Mouse (Mus musculus): Measurements from ENCODE around the gene Dnah5. TPM values are rescaled to one million over a fixed set of nuclear protein-coding genes. Genes with fewer than 3 reads are reported as not detected.

Dnah5 gene
- total and polyA plus RNA-seq, 2 experiments from 2014 or later, result 0.24 to 2.0 TPM

GRCm38 (mm10) chr15:28299438-28299837, 95.9 kb downstream of the Dnah5 start:
- ATAC-seq (no peak), DNase-seq (no peak)
- H3K4me2 ChIP-seq (ENCODE audit: low read depth), result no peak overlapping the region
- H3K27ac ChIP-seq (ENCODE audit: low read depth, low read length), result no peak overlapping the region
- WGBS, result 94% methylated on average over 4 of the region's 4 CpGs
- no peaks in the 10 kb centered on the region for H3K9me3 ChIP-seq (ENCODE audit: low read length)
- TF ChIP-seq CTCF (IDR thresholded peaks at IDR 0.05; ENCODE audit: low read depth), result no peak
- H3K27me3 ChIP-seq (ENCODE audit: insufficient read depth, low read length), result no peaks in the 10 kb centered on the region
- H3K4me1 ChIP-seq (ENCODE audit: insufficient read depth), result no peaks in the 10 kb centered on the region
- H3K4me3 ChIP-seq (ENCODE audit: low read depth, low read length), result no peak overlapping the region
- no peak overlapping the region for H3K9ac ChIP-seq
- no peaks in the 10 kb centered on the region for H3K36me3 ChIP-seq (ENCODE audit: insufficient read depth)

GRCm38 (mm10) chr15:28307131-28307530, 103.6 kb downstream of the Dnah5 start:
- Histone ChIP-seq H3K9ac (no peak overlapping the region), H3K9me3 (ENCODE audit: low read length) (no peaks in the 10 kb centered on the region), H3K36me3 (ENCODE audit: insufficient read depth) (no peaks in the 10 kb centered on the region), H3K4me1 (ENCODE audit: insufficient read depth) (no peaks in the 10 kb centered on the region), H3K4me2 (ENCODE audit: low read depth) (no peak overlapping the region), H3K27ac (ENCODE audit: low read depth, low read length) (no peak overlapping the region), H3K27me3 (ENCODE audit: insufficient read depth, low read length) (no peaks in the 10 kb centered on the region), H3K4me3 (ENCODE audit: low read depth, low read length) (no peak overlapping the region)
- TF ChIP-seq CTCF (IDR thresholded peaks at IDR 0.05; ENCODE audit: low read depth), result no peak
- no peak for DNase-seq
- 57% methylated on average over 8 of the region's 8 CpGs for WGBS
- ATAC-seq, result no peak

GRCm38 (mm10) chr15:28307884-28308283, 104.3 kb downstream of the Dnah5 start:
- no peaks in the 10 kb centered on the region for H3K9me3 ChIP-seq (ENCODE audit: low read length)
- no peaks in the 10 kb centered on the region for H3K4me1 ChIP-seq (ENCODE audit: insufficient read depth)
- no peak overlapping the region for H3K4me2 ChIP-seq (ENCODE audit: low read depth)
- H3K27me3 ChIP-seq (ENCODE audit: insufficient read depth, low read length), result no peaks in the 10 kb centered on the region
- H3K36me3 ChIP-seq (ENCODE audit: insufficient read depth), result no peaks in the 10 kb centered on the region
- no peak for DNase-seq
- H3K27ac ChIP-seq (ENCODE audit: low read depth, low read length), result no peak overlapping the region
- no peak for ATAC-seq
- H3K9ac ChIP-seq, result no peak overlapping the region
- no peak for TF ChIP-seq CTCF (IDR thresholded peaks at IDR 0.05; ENCODE audit: low read depth)
- 65% methylated on average over 2 of the region's 2 CpGs for WGBS
- H3K4me3 ChIP-seq (ENCODE audit: low read depth, low read length), result no peak overlapping the region

GRCm38 (mm10) chr15:28310516-28310915, 107.0 kb downstream of the Dnah5 start:
- 83% methylated on average over 4 of the region's 4 CpGs for WGBS

GRCm38 (mm10) chr15:28313451-28313850, 109.9 kb downstream of the Dnah5 start:
- no peak for TF ChIP-seq CTCF (IDR thresholded peaks at IDR 0.05; ENCODE audit: low read depth)
- H3K4me1 ChIP-seq (ENCODE audit: insufficient read depth), result no peaks in the 10 kb centered on the region
- H3K27me3 ChIP-seq (ENCODE audit: insufficient read depth, low read length), result no peaks in the 10 kb centered on the region
- no peak overlapping the region for H3K4me3 ChIP-seq (ENCODE audit: low read depth, low read length)
- 74% methylated on average over 14 of the region's 14 CpGs for whole genome bisulfite sequencing
- no peak for DNase-seq
- H3K27ac ChIP-seq (ENCODE audit: low read depth, low read length), result no peak overlapping the region
- H3K9ac ChIP-seq, result no peak overlapping the region
- ATAC-seq, result no peak
- no peaks in the 10 kb centered on the region for H3K36me3 ChIP-seq (ENCODE audit: insufficient read depth)
- H3K9me3 ChIP-seq (ENCODE audit: low read length), result no peaks in the 10 kb centered on the region
- H3K4me2 ChIP-seq (ENCODE audit: low read depth), result no peak overlapping the region

More at GRCm38 (mm10) chr15:28310516-28310915, 107.0 kb downstream of the Dnah5 start:
- H3K9me3 ChIP-seq (ENCODE audit: low read length), result no peaks in the 10 kb centered on the region
- no peaks in the 10 kb centered on the region for H3K36me3 ChIP-seq (ENCODE audit: insufficient read depth)
- TF ChIP-seq CTCF (IDR thresholded peaks at IDR 0.05; ENCODE audit: low read depth), result no peak
- ATAC-seq, result no peak
- H3K4me2 ChIP-seq (ENCODE audit: low read depth), result no peak overlapping the region
- H3K4me1 ChIP-seq (ENCODE audit: insufficient read depth), result no peaks in the 10 kb centered on the region
- H3K27ac ChIP-seq (ENCODE audit: low read depth, low read length), result no peak overlapping the region
- no peaks in the 10 kb centered on the region for H3K27me3 ChIP-seq (ENCODE audit: insufficient read depth, low read length)
- H3K9ac ChIP-seq, result no peak overlapping the region
- no peak for DNase-seq
- no peak overlapping the region for H3K4me3 ChIP-seq (ENCODE audit: low read depth, low read length)

- DNase-seq (peak; percentile 79), ATAC-seq (peak; percentile 62)
- H3K4me1 ChIP-seq (ENCODE audit: insufficient read depth), result no peaks in the 10 kb centered on the region
- no peak overlapping the region for H3K27ac ChIP-seq (ENCODE audit: low read depth, low read length)
- H3K36me3 ChIP-seq (ENCODE audit: insufficient read depth), result no peaks in the 10 kb centered on the region
- H3K9me3 ChIP-seq (ENCODE audit: low read length), result no peaks in the 10 kb centered on the region
- H3K27me3 ChIP-seq (ENCODE audit: insufficient read depth, low read length), result no peaks in the 10 kb centered on the region
- 18% methylated on average over 6 of the region's 6 CpGs for WGBS
- H3K9ac ChIP-seq, result no peak overlapping the region
- no peak overlapping the region for H3K4me2 ChIP-seq (ENCODE audit: low read depth)
- no peak overlapping the region for H3K4me3 ChIP-seq (ENCODE audit: low read depth, low read length)
- peak; percentile 82 for TF ChIP-seq CTCF (IDR thresholded peaks at IDR 0.05; ENCODE audit: low read depth)
Observed at GRCm38 (mm10) chr15:28315812-28316528, 112.4 kb downstream of the Dnah5 start.

GRCm38 (mm10) chr15:28322533-28322932, 119.0 kb downstream of the Dnah5 start:
- no peaks in the 10 kb centered on the region for H3K36me3 ChIP-seq (ENCODE audit: insufficient read depth)
- no peak overlapping the region for H3K4me2 ChIP-seq (ENCODE audit: low read depth)
- ATAC-seq, result no peak
- 86% methylated on average over 7 of the region's 7 CpGs for WGBS
- no peak overlapping the region for H3K9ac ChIP-seq
- H3K9me3 ChIP-seq (ENCODE audit: low read length), result no peaks in the 10 kb centered on the region
- no peaks in the 10 kb centered on the region for H3K4me1 ChIP-seq (ENCODE audit: insufficient read depth)
- DNase-seq, result no peak
- TF ChIP-seq CTCF (IDR thresholded peaks at IDR 0.05; ENCODE audit: low read depth), result 0 out of 2 replicates have a peak, but pooled peaks have one; percentile 21
- no peak overlapping the region for H3K4me3 ChIP-seq (ENCODE audit: low read depth, low read length)
- no peak overlapping the region for H3K27ac ChIP-seq (ENCODE audit: low read depth, low read length)
- H3K27me3 ChIP-seq (ENCODE audit: insufficient read depth, low read length), result no peaks in the 10 kb centered on the region
